Mouse (Mus musculus): Measurements from ENCODE around the gene Obscn. TPM values are rescaled to one million over a fixed set of nuclear protein-coding genes. Genes with fewer than 3 reads are reported as not detected.
"Not testable (repeated sequence)": the region's sequence is repeated elsewhere in the genome, so short reads cannot be mapped to it uniquely, and the experiment has no call there.

The Obscn gene
- total and polyA plus RNA-seq, 2 experiments from 2014 or later = 0.38 to 2.1 TPM

DNA sequence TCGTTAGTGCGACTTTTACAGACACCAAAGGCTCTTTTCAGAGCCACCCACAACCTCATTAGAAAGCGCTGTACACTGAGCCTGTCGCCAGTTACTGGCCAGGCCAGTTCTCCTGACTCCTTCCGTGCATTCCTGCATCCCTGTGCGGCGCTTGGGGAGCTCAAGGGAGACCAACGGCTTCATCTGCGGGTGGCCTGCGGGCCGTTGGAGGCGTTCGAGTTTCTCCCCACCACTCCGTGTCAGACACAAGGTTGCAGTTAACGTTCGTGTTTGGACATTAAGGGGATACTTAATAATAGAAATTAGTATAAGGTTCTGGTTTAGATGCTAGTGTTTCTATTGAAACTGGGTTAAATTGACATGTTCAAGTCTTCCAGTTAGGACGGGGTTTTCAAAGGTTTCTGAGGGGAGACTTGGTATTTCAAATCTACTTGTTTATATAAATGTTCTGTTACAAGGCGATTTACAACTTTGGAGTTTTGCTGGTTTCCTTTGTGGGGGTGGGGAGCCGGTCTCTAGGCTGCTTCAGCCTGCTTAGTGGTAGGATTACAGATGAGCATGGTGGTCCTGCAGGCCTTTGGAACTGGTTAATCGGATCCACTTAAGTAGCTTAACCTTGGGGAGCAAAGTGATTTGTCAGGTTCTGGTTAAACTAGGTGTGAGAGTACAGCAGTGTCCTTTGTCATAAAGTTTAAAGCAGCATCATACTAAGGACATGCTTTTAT, 180.9 kb downstream of the Obscn start:
- under 1% methylated on average over 20 of the region's 20 CpGs for WGBS
- no peak for ATAC-seq (ENCODE audit: low FRiP score)
- Histone ChIP-seq H3K27me3 (ENCODE audit: insufficient read depth, low read length) (no peaks in the 10 kb centered on the region), H3K4me3 (ENCODE audit: low read depth, low read length) (peak overlapping the region; percentile 81), H3K27ac (ENCODE audit: low read depth, low read length) (peak overlapping the region; percentile 97), H3K4me2 (ENCODE audit: low read depth, low read length, poor library complexity, severe bottlenecking) (peak overlapping the region; percentile 67), H3K9me3 (ENCODE audit: low read length) (no peaks in the 10 kb centered on the region), H3K9ac (replicated peaks; ENCODE audit: low read length, poor library complexity, severe bottlenecking) (peak overlapping the region; percentile 82), H3K36me3 (ENCODE audit: insufficient read depth, low read length) (no peaks in the 10 kb centered on the region), H3K4me1 (ENCODE audit: insufficient read depth, low read length) (peaks cover 13% of the 10 kb centered on the region)
- no peak for TF ChIP-seq CTCF (IDR thresholded peaks at IDR 0.05)
- peak; percentile 51 for DNase-seq (ENCODE audit: low spot score)

- under 1% methylated on average over 49 of the region's 49 CpGs for WGBS
- peak; percentile 91 for ATAC-seq (ENCODE audit: low FRiP score)
- peak within 1 kb of the TSS; percentile 97 for H3K27ac ChIP-seq (ENCODE audit: low read depth, low read length)
- H3K27me3 ChIP-seq (ENCODE audit: insufficient read depth, low read length) = no peaks in the 10 kb centered on the region
- H3K9me3 ChIP-seq (ENCODE audit: low read length) = no peaks in the 10 kb centered on the region
- DNase-seq (ENCODE audit: low spot score) = peak; percentile 100
- peak; percentile 70 for TF ChIP-seq CTCF (IDR thresholded peaks at IDR 0.05)
- H3K36me3 ChIP-seq (ENCODE audit: insufficient read depth, low read length) = no peaks in the 10 kb centered on the region
- H3K4me2 ChIP-seq (ENCODE audit: low read depth, low read length, poor library complexity, severe bottlenecking) = peak within 1 kb of the TSS; percentile 91
- peak within 1 kb of the TSS; percentile 84 for H3K9ac ChIP-seq (replicated peaks; ENCODE audit: low read length, poor library complexity, severe bottlenecking)
- peak within 1 kb of the TSS; percentile 81 for H3K4me3 ChIP-seq (ENCODE audit: low read depth, low read length)
- peaks cover 13% of the 10 kb centered on the region for H3K4me1 ChIP-seq (ENCODE audit: insufficient read depth, low read length)
Observed at GRCm38 (mm10) chr11:58954420-58955142, 181.6 kb downstream of the Obscn start, which contains the start of the genes Hist3h2a and Trim17. Gene Hist3h2a (plus strand): TSS chr11:58954685. Gene Trim17 (plus strand): TSS chr11:58954685.

GRCm38 (mm10) chr11:58954170-58954419, 182.1 kb downstream of the Obscn start:
- H3K9ac ChIP-seq (replicated peaks; ENCODE audit: low read length, poor library complexity, severe bottlenecking) = peak overlapping the region; percentile 84
- not testable (repeated sequence) for H3K36me3 ChIP-seq (ENCODE audit: insufficient read depth, low read length); H3K27me3 ChIP-seq (ENCODE audit: insufficient read depth, low read length); H3K9me3 ChIP-seq (ENCODE audit: low read length); ATAC-seq (ENCODE audit: low FRiP score); DNase-seq (ENCODE audit: low spot score)
- peak overlapping the region; percentile 81 for H3K4me3 ChIP-seq (ENCODE audit: low read depth, low read length)
- WGBS = under 1% methylated on average over 11 of the region's 17 CpGs
- H3K4me1 ChIP-seq (ENCODE audit: insufficient read depth, low read length) = peaks cover 13% of the 10 kb centered on the region
- H3K27ac ChIP-seq (ENCODE audit: low read depth, low read length) = peak overlapping the region; percentile 97
- peak overlapping the region; percentile 91 for H3K4me2 ChIP-seq (ENCODE audit: low read depth, low read length, poor library complexity, severe bottlenecking)

- peak; percentile 32 for ATAC-seq (ENCODE audit: low FRiP score)
- TF ChIP-seq CTCF (IDR thresholded peaks at IDR 0.05) = 0 out of 2 replicates have a peak, but pooled peaks have one; percentile 8
- Histone ChIP-seq H3K4me3 (ENCODE audit: low read depth, low read length) (peak overlapping the region; percentile 81), H3K27ac (ENCODE audit: low read depth, low read length) (peak overlapping the region; percentile 97), H3K4me1 (ENCODE audit: insufficient read depth, low read length) (peaks cover 13% of the 10 kb centered on the region), H3K9me3 (ENCODE audit: low read length) (no peaks in the 10 kb centered on the region), H3K9ac (replicated peaks; ENCODE audit: low read length, poor library complexity, severe bottlenecking) (peak overlapping the region; percentile 84), H3K36me3 (ENCODE audit: insufficient read depth, low read length) (no peaks in the 10 kb centered on the region), H3K4me2 (ENCODE audit: low read depth, low read length, poor library complexity, severe bottlenecking) (peak overlapping the region; percentile 91), H3K27me3 (ENCODE audit: insufficient read depth, low read length) (no peaks in the 10 kb centered on the region)
- DNase-seq (ENCODE audit: low spot score) = peak; percentile 77
- under 1% methylated on average over 33 of the region's 33 CpGs for WGBS
Observed at GRCm38 (mm10) chr11:58953351-58954169, 182.6 kb downstream of the Obscn start.

DNA sequence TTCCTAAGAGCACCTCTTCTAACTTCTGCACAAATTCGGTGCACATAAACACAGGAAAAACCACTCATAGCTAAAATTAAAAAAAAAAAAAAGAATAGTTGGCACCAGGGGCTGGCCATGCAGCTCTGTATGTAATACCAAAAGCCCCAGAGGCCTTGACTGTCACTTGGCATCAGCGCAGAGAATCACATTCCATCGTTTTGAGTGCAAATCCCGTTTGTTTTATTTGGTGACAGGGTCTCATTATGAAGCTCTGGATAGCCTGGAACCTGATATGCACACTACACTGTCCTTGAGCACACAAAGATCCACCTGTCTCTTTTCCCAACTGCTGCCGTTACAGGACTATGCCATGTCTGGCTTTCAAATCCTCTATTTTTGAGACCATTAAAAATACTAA, 185.0 kb downstream of the Obscn start:
- ATAC-seq (ENCODE audit: low FRiP score) (no peak), DNase-seq (ENCODE audit: low spot score) (no peak)
- H3K36me3 ChIP-seq (ENCODE audit: insufficient read depth, low read length) = no peaks in the 10 kb centered on the region
- H3K9ac ChIP-seq (replicated peaks; ENCODE audit: low read length, poor library complexity, severe bottlenecking) = peak overlapping the region; percentile 48; the same call in 1 of the 2 replicates
- H3K9me3 ChIP-seq (ENCODE audit: low read length) = no peaks in the 10 kb centered on the region
- peak overlapping the region; percentile 50 for H3K4me2 ChIP-seq (ENCODE audit: low read depth, low read length, poor library complexity, severe bottlenecking)
- no peaks in the 10 kb centered on the region for H3K27me3 ChIP-seq (ENCODE audit: insufficient read depth, low read length)
- TF ChIP-seq CTCF (IDR thresholded peaks at IDR 0.05) = no peak
- peak overlapping the region; percentile 54 for H3K4me3 ChIP-seq (ENCODE audit: low read depth, low read length)
- 43% methylated on average over 5 of the region's 5 CpGs for WGBS
- H3K27ac ChIP-seq (ENCODE audit: low read depth, low read length) = peak overlapping the region; percentile 97
- H3K4me1 ChIP-seq (ENCODE audit: insufficient read depth, low read length) = peaks cover 4% of the 10 kb centered on the region; the same call in 1 of the 2 replicates

Data from midbrain, postnatal 0 days (tissue).